Mouse (Mus musculus) heart, postnatal 0 days (tissue): ENCODE data around the gene Chit1.

Experiments used
- CTCF ChIP-seq: IDR thresholded peaks from 2 replicates; pipeline ENCODE4 v1.5.1; 2016; ENCODE audit warnings: antibody characterized with exemption, control low read depth, low read depth
- EP300 ChIP-seq: IDR thresholded peaks from 2 replicates; pipeline ENCODE4 v1.6.1; 2016; ENCODE audit warnings: antibody characterized with exemption, low read depth

DNA sequence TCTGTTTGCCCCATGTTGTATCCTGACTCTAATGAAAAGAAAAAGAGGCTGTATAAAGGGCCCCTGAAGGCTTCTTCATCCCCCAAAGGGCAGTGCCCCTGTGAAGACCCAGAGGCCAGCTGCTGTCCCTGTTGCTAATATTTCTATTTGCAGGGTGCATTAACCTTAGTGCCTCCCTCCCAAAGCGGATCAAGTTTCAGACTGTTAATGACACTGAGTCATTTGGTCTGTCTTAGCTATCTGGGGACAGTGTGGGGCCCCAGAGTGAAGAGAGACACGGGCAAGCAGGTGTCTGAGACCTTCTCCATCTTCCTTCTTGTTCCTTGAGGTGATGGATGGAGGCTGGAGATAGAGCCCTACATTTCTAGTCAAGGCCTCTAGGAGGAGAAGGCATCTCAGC, 84.1 kb downstream of the Chit1 start:
- TF ChIP-seq CTCF (no peak), EP300 (no peak)
